Mouse (Mus musculus): Measurements from ENCODE around the gene Dok7.

DNA sequence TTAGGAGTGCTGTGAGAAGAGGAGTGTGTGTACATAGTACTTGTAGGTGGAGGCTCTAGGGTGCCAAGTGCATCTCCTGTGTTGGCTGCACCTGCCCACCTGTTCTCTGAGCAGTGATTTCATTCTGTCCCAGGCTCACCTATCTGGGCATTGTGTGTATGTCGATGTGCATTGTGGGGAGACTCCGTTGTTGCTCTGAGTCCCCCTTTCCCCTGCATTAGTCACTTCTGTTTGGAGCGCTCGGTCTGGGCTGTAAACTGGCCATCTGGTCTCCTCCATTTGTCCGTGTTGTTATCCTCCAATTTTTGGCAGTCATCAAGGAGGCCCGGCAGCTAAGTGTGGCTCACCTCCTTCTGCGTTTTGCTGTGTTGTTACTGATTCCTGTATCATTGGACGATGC lies 63.5 kb downstream of the Dok7 start:
- TF ChIP-seq POLR2A (IDR thresholded peaks at IDR 0.05; ENCODE audit: low read depth, low read length) (no peak), CTCF (IDR thresholded peaks at IDR 0.05; ENCODE audit: borderline replicate concordance, insufficient read depth, low read length) (no peak)
